Mouse (Mus musculus): ENCODE measurements around the gene Fam206a. TPM values are rescaled to one million over a fixed set of nuclear protein-coding genes. Genes with fewer than 3 reads are reported as not detected.
A peak's percentile ranks its signal among the peaks of the same experiment; 100 is the strongest.

The Fam206a gene
- polyA plus RNA-seq, 1 experiment = 4.2 TPM

DNA sequence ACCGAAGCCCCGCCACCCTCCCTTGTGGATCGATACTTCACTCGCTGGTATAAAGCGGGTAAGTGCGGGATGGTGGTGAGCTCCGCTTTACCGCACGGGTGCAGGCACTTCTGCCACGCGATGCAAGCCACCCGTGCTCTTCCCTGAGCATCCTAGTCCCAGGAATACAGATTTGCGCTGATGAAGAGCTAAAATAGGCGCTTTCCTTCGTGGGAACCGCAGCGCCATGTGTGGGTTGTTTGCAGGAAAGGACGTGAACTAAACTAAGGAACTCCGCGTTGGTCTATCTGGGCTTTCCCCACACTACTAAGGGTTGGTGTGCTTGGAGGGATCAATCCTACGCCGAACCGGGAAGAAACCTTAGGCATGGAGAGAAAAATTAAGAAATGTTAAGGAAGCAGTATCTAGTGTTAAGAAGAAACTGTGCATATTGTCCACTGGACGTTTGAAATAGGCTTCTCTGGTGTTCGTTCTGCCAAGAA is 565 bp downstream of the Fam206a start:
- peak overlapping the region; percentile 85 for H3K4me3 ChIP-seq (replicated peaks; ENCODE audit: control insufficient read depth, low read depth, low read length)
- 2% methylated on average over 25 of the region's 25 CpGs for WGBS
- no peaks in the 10 kb centered on the region for H3K4me1 ChIP-seq (ENCODE audit: control insufficient read depth, insufficient read depth, low read length)
- no peak for TF ChIP-seq POLR2A (IDR thresholded peaks at IDR 0.05; ENCODE audit: borderline replicate concordance, control insufficient read depth, low read depth, low read length)
- no peak for TF ChIP-seq CTCF (IDR thresholded peaks at IDR 0.05; ENCODE audit: control insufficient read depth, insufficient read depth, low read length)
- H3K27ac ChIP-seq (ENCODE audit: control insufficient read depth, insufficient read depth, low read depth, low read length, poor library complexity) = no peak overlapping the region; the same call in 1 of the 2 replicates

DNA sequence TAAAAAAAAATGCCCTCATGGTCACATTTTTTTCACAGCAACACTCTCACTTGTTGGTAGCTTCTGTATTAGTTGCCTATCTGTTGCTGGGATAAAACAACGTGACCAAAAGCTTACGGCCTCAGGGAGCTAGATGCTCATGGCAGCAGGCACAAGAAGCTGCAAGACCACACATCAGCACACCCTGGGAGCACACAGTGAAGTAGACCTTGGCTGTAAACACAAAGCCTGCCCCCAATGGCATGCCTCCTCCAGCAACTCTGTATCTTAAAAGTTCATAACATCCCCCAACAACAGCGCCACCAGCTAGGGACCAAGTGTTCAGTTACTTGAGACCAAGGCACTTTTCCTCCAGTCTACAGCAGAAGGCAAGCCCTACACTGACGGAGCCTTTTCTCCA is 6.9 kb downstream of the Fam206a start:
- no peaks in the 10 kb centered on the region for H3K4me1 ChIP-seq (ENCODE audit: control insufficient read depth, insufficient read depth, low read length)
- WGBS = 78% methylated on average over 4 of the region's 4 CpGs
- H3K4me3 ChIP-seq (replicated peaks; ENCODE audit: control insufficient read depth, low read depth, low read length) = no peak overlapping the region
- H3K27ac ChIP-seq (ENCODE audit: control insufficient read depth, insufficient read depth, low read depth, low read length, poor library complexity) = no peak overlapping the region
- no peak for TF ChIP-seq POLR2A (IDR thresholded peaks at IDR 0.05; ENCODE audit: borderline replicate concordance, control insufficient read depth, low read depth, low read length)
- TF ChIP-seq CTCF (IDR thresholded peaks at IDR 0.05; ENCODE audit: control insufficient read depth, insufficient read depth, low read length) = no peak

DNA sequence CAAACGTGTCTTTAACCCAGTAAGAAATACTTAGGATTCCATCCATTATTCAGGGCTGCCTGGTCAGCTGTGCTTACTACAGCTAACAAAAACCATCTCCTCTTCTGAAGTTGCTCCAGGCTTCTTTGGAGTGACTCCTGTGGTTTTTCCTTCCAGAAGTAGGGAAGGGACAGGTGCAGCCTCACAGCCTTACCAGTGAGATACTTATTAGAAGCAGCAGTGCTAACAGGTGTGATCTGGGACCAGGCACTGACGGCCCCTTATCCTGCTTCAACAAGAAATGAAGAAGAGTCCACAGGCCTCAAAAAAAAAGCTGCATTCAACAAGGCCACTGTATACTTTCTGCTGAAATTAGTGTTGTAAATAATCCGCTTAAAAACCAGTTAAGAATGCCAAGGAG is 9.5 kb downstream of the Fam206a start:
- TF ChIP-seq CTCF (IDR thresholded peaks at IDR 0.05; ENCODE audit: control insufficient read depth, insufficient read depth, low read length) (no peak), POLR2A (IDR thresholded peaks at IDR 0.05; ENCODE audit: borderline replicate concordance, control insufficient read depth, low read depth, low read length) (no peak)
- no peak overlapping the region for H3K27ac ChIP-seq (ENCODE audit: control insufficient read depth, insufficient read depth, low read depth, low read length, poor library complexity)
- no peak overlapping the region for H3K4me3 ChIP-seq (replicated peaks; ENCODE audit: control insufficient read depth, low read depth, low read length)
- no peaks in the 10 kb centered on the region for H3K4me1 ChIP-seq (ENCODE audit: control insufficient read depth, insufficient read depth, low read length)
- 80% methylated on average over 3 of the region's 3 CpGs for WGBS

DNA sequence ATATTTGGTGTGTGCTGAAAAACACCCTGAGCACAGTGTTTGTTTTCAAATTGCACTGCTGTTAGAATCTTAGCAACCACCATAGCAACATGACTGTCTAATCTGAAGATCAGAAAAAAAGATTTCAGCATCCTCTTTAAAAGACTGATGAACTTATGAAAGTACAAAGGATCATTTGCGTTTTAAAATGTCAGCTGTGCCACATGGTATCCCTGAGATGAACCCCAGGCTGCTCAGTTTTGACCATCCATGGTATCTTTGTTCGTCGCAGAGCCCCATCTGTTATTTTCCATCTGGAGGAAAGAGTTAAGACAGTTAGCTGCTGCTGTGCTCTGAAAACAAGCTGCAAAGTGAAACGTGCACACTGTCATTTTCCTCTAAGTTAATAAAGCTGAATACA is 10.0 kb downstream of the Fam206a start:
- no peak overlapping the region for H3K4me3 ChIP-seq (replicated peaks; ENCODE audit: control insufficient read depth, low read depth, low read length)
- H3K27ac ChIP-seq (ENCODE audit: control insufficient read depth, insufficient read depth, low read depth, low read length, poor library complexity) = no peak overlapping the region
- TF ChIP-seq CTCF (IDR thresholded peaks at IDR 0.05; ENCODE audit: control insufficient read depth, insufficient read depth, low read length) (no peak), POLR2A (IDR thresholded peaks at IDR 0.05; ENCODE audit: borderline replicate concordance, control insufficient read depth, low read depth, low read length) (no peak)
- WGBS = 78% methylated on average over 4 of the region's 4 CpGs
- H3K4me1 ChIP-seq (ENCODE audit: control insufficient read depth, insufficient read depth, low read length) = no peaks in the 10 kb centered on the region

DNA sequence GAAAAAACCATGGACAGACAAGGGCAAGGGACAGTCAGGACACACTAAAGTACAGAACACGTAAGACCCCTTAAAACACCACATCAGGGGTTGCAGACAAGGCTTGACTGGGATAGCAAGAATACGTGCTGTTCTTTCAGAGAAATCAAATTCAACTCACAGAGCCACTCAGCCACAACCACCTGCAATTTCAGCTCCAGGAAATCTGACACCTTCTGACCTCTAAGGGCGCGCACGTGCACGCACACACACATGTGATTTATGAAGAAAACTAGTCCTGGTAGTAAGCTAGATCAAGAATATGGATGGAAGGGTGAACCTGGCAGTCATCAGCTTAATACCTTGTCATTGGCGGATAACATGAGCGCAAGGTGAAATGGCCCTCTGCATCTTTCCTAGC is 13.0 kb downstream of the Fam206a start:
- TF ChIP-seq POLR2A (IDR thresholded peaks at IDR 0.05; ENCODE audit: borderline replicate concordance, control insufficient read depth, low read depth, low read length) (no peak), CTCF (IDR thresholded peaks at IDR 0.05; ENCODE audit: control insufficient read depth, insufficient read depth, low read length) (no peak)
- Histone ChIP-seq H3K4me1 (ENCODE audit: control insufficient read depth, insufficient read depth, low read length) (no peaks in the 10 kb centered on the region), H3K4me3 (replicated peaks; ENCODE audit: control insufficient read depth, low read depth, low read length) (no peak overlapping the region), H3K27ac (ENCODE audit: control insufficient read depth, insufficient read depth, low read depth, low read length, poor library complexity) (no peak overlapping the region)
- 83% methylated on average over 8 of the region's 8 CpGs for WGBS

DNA sequence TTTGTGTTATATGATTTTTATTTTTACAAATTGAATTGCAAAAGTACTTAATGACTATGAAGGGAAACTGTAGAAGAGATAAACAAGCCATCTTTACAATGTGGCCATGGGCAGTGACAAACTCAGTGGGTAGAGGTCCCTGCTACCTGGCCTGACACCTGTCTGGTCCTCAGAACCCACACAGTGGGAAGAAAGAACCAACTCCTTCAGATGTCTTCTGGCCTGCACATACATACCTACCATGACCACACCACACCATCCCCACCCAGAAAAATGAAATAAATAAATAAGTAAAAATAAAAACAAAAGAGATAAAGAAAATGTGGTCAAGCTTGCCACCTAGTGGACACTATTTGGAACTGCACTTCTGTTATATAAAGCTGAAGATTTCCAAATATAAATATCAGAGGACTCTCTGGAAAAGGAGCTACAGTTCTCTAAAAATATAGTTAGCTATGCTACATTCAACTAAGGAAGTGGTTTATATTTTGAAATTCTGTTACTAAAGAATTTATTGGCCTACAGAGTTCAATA is 17.9 kb downstream of the Fam206a start:
- TF ChIP-seq POLR2A (IDR thresholded peaks at IDR 0.05; ENCODE audit: borderline replicate concordance, control insufficient read depth, low read depth, low read length) = no peak
- no peak for TF ChIP-seq CTCF (IDR thresholded peaks at IDR 0.05; ENCODE audit: control insufficient read depth, insufficient read depth, low read length)
- Histone ChIP-seq H3K4me1 (ENCODE audit: control insufficient read depth, insufficient read depth, low read length) (no peaks in the 10 kb centered on the region), H3K27ac (ENCODE audit: control insufficient read depth, insufficient read depth, low read depth, low read length, poor library complexity) (no peak overlapping the region), H3K4me3 (replicated peaks; ENCODE audit: control insufficient read depth, low read depth, low read length) (no peak overlapping the region)

DNA sequence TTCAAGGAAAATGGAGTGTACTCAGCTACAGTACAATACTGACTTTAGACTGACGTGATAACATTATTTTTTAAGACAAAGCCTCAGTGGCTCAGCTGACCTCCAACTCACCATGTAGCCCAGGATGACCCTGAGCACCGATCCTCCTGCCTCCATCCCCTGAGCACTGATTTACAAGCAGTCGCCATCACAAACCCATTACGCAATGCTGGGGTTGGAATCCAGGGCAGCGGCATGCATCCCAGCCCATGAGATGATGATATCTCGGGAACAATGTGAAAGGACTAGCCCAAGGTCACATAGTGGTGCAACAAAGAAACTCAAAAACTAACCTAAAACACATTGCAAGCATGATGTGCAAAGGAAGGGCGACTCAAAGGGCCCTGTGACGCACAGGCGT is 22.1 kb downstream of the Fam206a start:
- TF ChIP-seq POLR2A (IDR thresholded peaks at IDR 0.05; ENCODE audit: borderline replicate concordance, control insufficient read depth, low read depth, low read length) (no peak), CTCF (IDR thresholded peaks at IDR 0.05; ENCODE audit: control insufficient read depth, insufficient read depth, low read length) (no peak)
- Histone ChIP-seq H3K4me3 (replicated peaks; ENCODE audit: control insufficient read depth, low read depth, low read length) (no peak overlapping the region), H3K4me1 (ENCODE audit: control insufficient read depth, insufficient read depth, low read length) (peaks cover 2% of the 10 kb centered on the region), H3K27ac (ENCODE audit: control insufficient read depth, insufficient read depth, low read depth, low read length, poor library complexity) (no peak overlapping the region)
- WGBS = 84% methylated on average over 9 of the region's 9 CpGs

DNA sequence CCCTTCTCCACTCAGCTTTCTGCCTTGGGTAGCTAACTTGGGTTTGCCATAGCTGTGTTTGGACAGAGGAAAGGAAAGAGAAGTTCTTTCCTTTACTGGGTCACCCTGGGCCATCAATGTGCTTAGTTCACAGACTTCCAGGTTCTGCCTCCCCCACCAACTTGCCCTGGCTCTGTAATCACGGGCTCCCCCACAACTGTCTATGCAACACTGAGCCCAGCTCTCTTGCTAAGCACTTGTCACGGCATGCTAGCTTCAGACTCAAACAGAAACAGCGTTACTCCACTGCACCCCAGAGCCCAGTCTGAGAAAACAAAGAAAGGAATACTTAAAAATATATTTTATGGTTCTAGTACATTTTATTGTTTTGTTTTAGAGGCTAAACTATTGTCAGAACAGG is 26.8 kb downstream of the Fam206a start:
- no peak for TF ChIP-seq CTCF (IDR thresholded peaks at IDR 0.05; ENCODE audit: control insufficient read depth, insufficient read depth, low read length)
- WGBS = 80% methylated on average over 3 of the region's 3 CpGs
- Histone ChIP-seq H3K4me3 (replicated peaks; ENCODE audit: control insufficient read depth, low read depth, low read length) (no peak overlapping the region), H3K4me1 (ENCODE audit: control insufficient read depth, insufficient read depth, low read length) (peaks cover 2% of the 10 kb centered on the region), H3K27ac (ENCODE audit: control insufficient read depth, insufficient read depth, low read depth, low read length, poor library complexity) (no peak overlapping the region)

DNA sequence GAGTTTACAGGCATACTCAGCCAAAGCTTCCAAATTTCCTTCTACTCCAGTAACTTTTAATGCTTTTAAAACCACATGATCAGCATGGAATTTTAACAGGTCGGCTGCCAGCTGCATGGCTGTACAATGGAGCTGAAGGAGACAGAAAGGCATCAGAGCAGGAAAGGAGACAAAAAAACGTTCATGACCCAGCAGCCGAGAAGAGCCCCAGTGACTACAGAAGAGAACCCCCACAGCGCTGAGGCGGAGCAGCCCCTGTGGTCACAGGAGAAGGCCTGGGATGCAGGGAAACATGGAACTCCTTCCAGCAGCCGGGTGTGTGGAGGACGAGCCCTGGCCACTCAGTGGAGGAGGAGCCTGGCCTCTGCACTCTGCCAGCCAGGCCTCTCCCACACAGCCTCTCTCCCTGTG is 27.4 kb downstream of the Fam206a start:
- Histone ChIP-seq H3K4me1 (ENCODE audit: control insufficient read depth, insufficient read depth, low read length) (peaks cover 2% of the 10 kb centered on the region), H3K4me3 (replicated peaks; ENCODE audit: control insufficient read depth, low read depth, low read length) (no peak overlapping the region), H3K27ac (ENCODE audit: control insufficient read depth, insufficient read depth, low read depth, low read length, poor library complexity) (no peak overlapping the region)
- TF ChIP-seq CTCF (IDR thresholded peaks at IDR 0.05; ENCODE audit: control insufficient read depth, insufficient read depth, low read length) = no peak
- TF ChIP-seq POLR2A (IDR thresholded peaks at IDR 0.05; ENCODE audit: borderline replicate concordance, control insufficient read depth, low read depth, low read length) = no peak
- 76% methylated on average over 7 of the region's 7 CpGs for WGBS
